Mouse (Mus musculus) bone marrow, adult 2 months (tissue): ENCODE results near the gene Arhgef17. TPM values are rescaled to one million over a fixed set of nuclear protein-coding genes. Genes with fewer than 3 reads are reported as not detected.
A peak's percentile ranks its signal among the peaks of the same experiment; 100 is the strongest.
"Not testable (repeated sequence)": the region's sequence is repeated elsewhere in the genome, so short reads cannot be mapped to it uniquely, and the experiment has no call there.

Source experiments
- H3K27ac ChIP-seq: fragments of 200-500 bp; 2 replicates; pipeline ENCODE4 v1.5.1; 2012; ENCODE audit warnings: low read depth, mild to moderate bottlenecking, control low read depth, inconsistent platforms, low read length; ENCODE audit not compliant: control insufficient read depth, poor library complexity, insufficient read depth
- H3K4me1 ChIP-seq: fragments of 200-500 bp; 2 replicates; pipeline ENCODE4 v1.6.1; 2011; ENCODE audit warnings: low read length; ENCODE audit not compliant: control insufficient read depth, insufficient read depth
- H3K4me3 ChIP-seq: fragments of 200-500 bp; replicated peaks from 2 replicates; pipeline ENCODE3; 2011; ENCODE audit warnings: mild to moderate bottlenecking, low read depth, low read length, control low read depth; ENCODE audit not compliant: control insufficient read depth
- CTCF ChIP-seq: fragments of 200-500 bp; IDR thresholded peaks from 2 replicates; pipeline ENCODE4 v1.5.1; 2011; ENCODE audit warnings: low read length, control low read depth; ENCODE audit not compliant: control insufficient read depth, insufficient read depth
- POLR2A ChIP-seq: fragments of 200-500 bp; IDR thresholded peaks from 2 replicates; pipeline ENCODE4 v1.6.1; 2011; ENCODE audit warnings: low read depth, mild to moderate bottlenecking, control low read depth, low read length, borderline replicate concordance; ENCODE audit not compliant: control insufficient read depth
- WGBS: fragments of 180-500 bp; shearing (Covaris S2); methylation state at CpG from one replicate; pipeline ENCODE4 v1.1.7; 2018; 5-methylcytosine and 5-hydroxymethylcytosine counted together
- polyA plus RNA-seq: library from polyadenylated mRNA; stranded (reverse); fragments of >200 nt; gene quantifications from 2 replicates; pipeline ENCODE4 v1.2.4, GENCODE M21; 2011; ENCODE audit warnings: low replicate concordance; ENCODE audit not compliant: missing spikeins, insufficient read depth, insufficient read length

The Arhgef17 gene
- polyA plus RNA-seq, 1 experiment, result 8.9 TPM

DNA sequence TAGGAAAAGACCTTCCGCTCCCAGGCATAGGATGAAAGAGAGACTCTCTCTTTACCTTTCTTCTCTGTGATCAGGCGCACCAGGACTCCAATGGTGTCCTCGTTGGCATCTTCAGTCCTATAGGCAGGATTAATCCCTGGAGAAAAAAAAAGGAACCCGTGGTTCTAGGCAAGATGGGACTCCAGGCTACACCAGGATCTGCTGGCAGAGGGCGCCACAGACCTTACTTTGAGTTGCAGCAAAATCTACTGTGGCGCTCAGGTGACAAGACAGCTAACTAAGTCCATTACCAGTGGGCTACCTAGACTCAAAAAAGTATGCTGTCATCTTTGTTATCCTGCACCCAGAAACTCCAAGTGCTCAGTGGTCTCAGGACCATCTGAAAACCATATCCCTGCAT, 83.2 kb downstream of the Arhgef17 start:
- Histone ChIP-seq H3K4me3 (no peak overlapping the region), H3K4me1 (peaks cover 21% of the 10 kb centered on the region), H3K27ac (no peak overlapping the region)
- WGBS, result 46% methylated on average over 6 of the region's 6 CpGs
- no peak for TF ChIP-seq POLR2A
- TF ChIP-seq CTCF, result peak; percentile 89

DNA sequence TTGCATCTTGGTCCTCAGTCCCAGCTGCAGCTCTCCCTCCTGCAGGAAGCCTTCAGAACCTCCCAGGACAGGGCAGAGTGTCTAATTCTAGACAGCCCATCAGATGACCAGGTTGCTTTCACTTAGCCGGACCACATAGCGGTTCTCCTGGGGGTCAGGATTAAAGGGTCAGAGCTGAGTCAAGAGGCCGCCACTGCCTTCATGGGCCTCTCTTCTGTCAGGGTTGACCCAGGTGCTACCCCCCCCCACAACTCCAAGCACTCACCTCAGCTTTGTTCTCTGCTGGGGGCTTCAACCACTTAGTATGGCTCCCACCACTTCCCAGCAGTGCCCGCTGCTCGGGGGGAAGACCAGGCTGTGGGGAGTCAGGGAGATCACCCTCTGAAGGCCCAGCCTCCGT, 84.8 kb downstream of the Arhgef17 start:
- 93% methylated on average over 6 of the region's 6 CpGs for WGBS
- TF ChIP-seq CTCF (no peak), POLR2A (no peak)
- Histone ChIP-seq H3K27ac (peak overlapping the region; percentile 5), H3K4me3 (no peak overlapping the region), H3K4me1 (peaks cover 13% of the 10 kb centered on the region; the same call in 1 of the 2 replicates)

GRCm38 (mm10) chr7:100846033-100846432, 85.9 kb downstream of the Arhgef17 start:
- 26% methylated on average over 7 of the region's 7 CpGs for WGBS
- not testable (repeated sequence) for H3K4me3 ChIP-seq, H3K4me1 ChIP-seq
- peak overlapping the region; percentile 49 for H3K27ac ChIP-seq

DNA sequence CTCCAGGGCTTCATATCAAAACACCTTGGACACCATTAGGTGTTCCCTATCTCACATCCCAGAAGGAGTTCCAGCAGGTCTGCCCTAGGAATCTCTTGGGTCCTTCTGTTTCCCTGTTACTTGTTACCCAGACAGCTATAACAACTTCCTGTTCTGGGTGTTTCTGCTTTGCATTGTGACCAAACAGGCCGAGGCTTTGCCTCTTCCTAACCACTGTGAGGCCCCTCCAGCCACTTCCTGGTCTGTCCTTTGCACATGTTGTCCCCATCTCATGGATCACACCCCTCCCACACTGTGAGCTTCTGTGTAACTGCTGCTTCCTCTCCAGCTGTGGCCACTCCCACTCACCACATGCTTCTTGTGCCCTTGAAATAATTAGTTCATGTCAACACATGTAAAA, 86.5 kb downstream of the Arhgef17 start:
- 0% methylated on average over 1 of the region's 1 CpGs for WGBS
- TF ChIP-seq POLR2A, result no peak
- TF ChIP-seq CTCF, result peak; percentile 5; the same call in 1 of the 2 replicates
- H3K4me1 ChIP-seq, result peaks cover 10% of the 10 kb centered on the region; the same call in 1 of the 2 replicates
- no peak overlapping the region for H3K4me3 ChIP-seq
- H3K27ac ChIP-seq, result peak overlapping the region; percentile 90

DNA sequence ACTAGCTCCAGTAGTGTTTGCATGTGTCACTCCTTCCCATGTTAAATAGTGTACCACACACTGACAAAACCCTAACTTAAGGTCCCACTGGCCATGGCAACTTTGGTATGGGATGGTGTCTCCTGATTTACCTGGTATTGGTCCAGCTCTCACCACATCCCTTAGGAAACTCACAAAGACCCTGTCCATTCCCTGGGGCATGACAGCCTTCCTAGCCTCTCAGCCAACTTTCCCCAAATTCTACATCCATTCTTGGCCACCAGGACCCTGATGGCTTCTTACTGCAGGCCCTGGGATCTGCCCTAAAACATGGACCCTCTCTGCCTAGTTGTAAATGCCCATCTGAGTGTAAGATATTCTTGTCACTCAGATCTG, 86.9 kb downstream of the Arhgef17 start:
- TF ChIP-seq POLR2A (no peak), CTCF (no peak)
- peak overlapping the region; percentile 90 for H3K27ac ChIP-seq
- H3K4me3 ChIP-seq, result no peak overlapping the region
- peaks cover 10% of the 10 kb centered on the region; the same call in 1 of the 2 replicates for H3K4me1 ChIP-seq

DNA sequence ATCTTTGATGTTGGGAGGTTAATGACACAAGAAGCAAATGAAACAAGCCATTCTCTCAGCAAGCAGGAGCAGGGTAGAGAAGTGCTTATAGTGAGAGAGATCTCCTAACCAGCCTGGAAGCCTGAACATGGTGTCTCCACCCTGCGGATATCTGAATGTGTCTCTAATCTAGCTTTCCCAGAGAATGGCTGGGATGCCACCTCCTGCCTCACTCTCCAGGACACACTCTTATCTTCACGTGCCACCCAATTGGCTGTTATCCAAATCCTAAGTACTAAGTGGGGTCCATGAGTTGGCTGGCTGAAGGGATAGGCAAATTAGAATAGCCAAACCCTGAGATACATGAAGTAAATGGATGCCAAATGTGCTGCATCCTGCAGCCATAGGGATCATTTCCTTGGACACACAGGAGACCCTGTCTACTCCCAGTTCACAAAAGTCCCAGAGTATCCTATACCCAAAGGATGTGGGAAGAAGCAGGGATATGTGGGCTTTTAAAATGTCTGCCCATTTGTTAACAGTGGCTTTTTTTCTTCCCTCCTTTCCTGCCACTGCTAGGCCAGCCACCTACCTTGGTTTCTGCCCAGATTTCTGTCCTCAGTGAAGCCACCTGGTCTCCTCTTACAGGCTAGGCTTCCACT, 87.4 kb downstream of the Arhgef17 start:
- 47% methylated on average over 2 of the region's 2 CpGs for WGBS
- no peak overlapping the region for H3K4me3 ChIP-seq
- TF ChIP-seq CTCF, result no peak
- no peak for TF ChIP-seq POLR2A
- peaks cover 10% of the 10 kb centered on the region; the same call in 1 of the 2 replicates for H3K4me1 ChIP-seq
- peak overlapping the region; percentile 90 for H3K27ac ChIP-seq

- TF ChIP-seq POLR2A, result no peak
- no peak for TF ChIP-seq CTCF
- Histone ChIP-seq H3K4me3 (no peak overlapping the region), H3K27ac (peak overlapping the region; percentile 78), H3K4me1 (peaks cover 10% of the 10 kb centered on the region; the same call in 1 of the 2 replicates)
- WGBS, result 36% methylated on average over 2 of the region's 2 CpGs
Measured at GRCm38 (mm10) chr7:100843866-100844265, 88.0 kb downstream of the Arhgef17 start.

- Histone ChIP-seq H3K4me3 (no peak overlapping the region), H3K27ac (no peak overlapping the region), H3K4me1 (peaks cover 10% of the 10 kb centered on the region; the same call in 1 of the 2 replicates)
- WGBS, result 93% methylated on average over 5 of the region's 5 CpGs
- TF ChIP-seq CTCF (no peak), POLR2A (no peak)
Measured at GRCm38 (mm10) chr7:100842175-100842574, 89.7 kb downstream of the Arhgef17 start.

- TF ChIP-seq CTCF, result no peak
- no peak for TF ChIP-seq POLR2A
- Histone ChIP-seq H3K27ac (no peak overlapping the region), H3K4me3 (no peak overlapping the region), H3K4me1 (peaks cover 10% of the 10 kb centered on the region; the same call in 1 of the 2 replicates)
- WGBS, result 94% methylated on average over 6 of the region's 6 CpGs
Measured at GRCm38 (mm10) chr7:100841608-100842007, 90.3 kb downstream of the Arhgef17 start.
